Mouse (Mus musculus) cortical plate, adult 2 months (tissue): Measurements from ENCODE around the gene Chid1.

Experiments
- CTCF ChIP-seq: fragments of 200-500 bp; IDR thresholded peaks from 2 replicates; pipeline ENCODE4 v1.5.1; 2011; ENCODE audit warnings: mild to moderate bottlenecking, control low read depth, low read length; ENCODE audit not compliant: insufficient read depth; ENCODE audit errors: extremely low read depth
- POLR2A ChIP-seq: fragments of 200-500 bp; IDR thresholded peaks from 2 replicates; pipeline ENCODE4 v1.6.1; 2011; ENCODE audit warnings: mild to moderate bottlenecking, low read length, control low read depth; ENCODE audit not compliant: insufficient read depth; ENCODE audit errors: extremely low read depth

GRCm38 (mm10) chr7:141501820-141502555 lies 37.7 kb downstream of the Chid1 start:
- TF ChIP-seq POLR2A (no peak), CTCF (no peak)
